Mouse (Mus musculus): Measurements from ENCODE around the gene Hesx1. TPM values are rescaled to one million over a fixed set of nuclear protein-coding genes. Genes with fewer than 3 reads are reported as not detected.

The Hesx1 gene
- total and polyA plus RNA-seq, 3 experiments: 1.9 to 4.3 (median 3.9) TPM

GRCm38 (mm10) chr14:27051511-27051895 is 57.3 kb downstream of the Hesx1 start:
- in situ Hi-C loops (cut with MboI; ENCODE audit: low pct_ligation_motif_present, low pct_unique_long_range_greater_than_20kb, low sequenced_read_pairs) (no loop called here), dilution Hi-C loops (cut with MboI; ENCODE audit: extremely low pct_ligation_motif_present, extremely low pct_unique_long_range_greater_than_20kb, low sequenced_read_pairs) (no loop called here)
- H3K79me2 ChIP-seq (replicated peaks; ENCODE audit: control insufficient read depth, extremely low read depth, insufficient read depth, poor library complexity, severe bottlenecking): no peaks in the 10 kb centered on the region
- H3K9me3 ChIP-seq (replicated peaks; ENCODE audit: low read length): no peaks in the 10 kb centered on the region
- H3K27me3 ChIP-seq (replicated peaks): no peaks in the 10 kb centered on the region
- DNase-seq (ENCODE audit: extremely low read depth): no peak
- H3K4me1 ChIP-seq (ENCODE audit: control insufficient read depth in 1 of 2, insufficient read depth in 2 of 2): no peaks in the 10 kb centered on the region
- no peak overlapping the region for H3K4me2 ChIP-seq (ENCODE audit: insufficient read depth, low read depth, poor library complexity, severe bottlenecking)
- no peaks in the 10 kb centered on the region for H3K36me3 ChIP-seq (replicated peaks in 1 of 2; ENCODE audit: control insufficient read depth in 1 of 2, insufficient read depth in 1 of 2, low read length in 1 of 2)
- no peak overlapping the region for H3K9ac ChIP-seq (ENCODE audit: insufficient read depth, low read depth)
- no peak overlapping the region for H3K27ac ChIP-seq (ENCODE audit: insufficient read depth, low read depth)
- H3K4me3 ChIP-seq (replicated peaks in 1 of 3; ENCODE audit: low read depth in 2 of 3, low read length in 2 of 3, poor library complexity in 1 of 3): no peak overlapping the region
- TF ChIP-seq MXI1 (IDR thresholded peaks at IDR 0.05; ENCODE audit: low read depth, low read length): no peak
- TF ChIP-seq EP300 (IDR thresholded peaks at IDR 0.05; ENCODE audit: low read length): no peak
- TF ChIP-seq HCFC1 (IDR thresholded peaks at IDR 0.05; ENCODE audit: low read depth, low read length): no peak
- no peak for TF ChIP-seq CHD1 (IDR thresholded peaks at IDR 0.05; ENCODE audit: low read depth, low read length)
- no peak for TF ChIP-seq SMC3 (IDR thresholded peaks at IDR 0.05; ENCODE audit: low read depth, low read length)
- no peak for TF ChIP-seq GABPA (IDR thresholded peaks at IDR 0.05; ENCODE audit: insufficient replicate concordance, low read depth, low read length)
- no peak for TF ChIP-seq ZC3H11A (IDR thresholded peaks at IDR 0.05; ENCODE audit: low read depth, low read length)
- TF ChIP-seq UBTF (IDR thresholded peaks at IDR 0.05; ENCODE audit: low read depth, low read length): no peak
- no peak for TF ChIP-seq TBP (conservative IDR thresholded peaks at IDR 0.05; ENCODE audit: low read depth, low read length)
- TF ChIP-seq NELFE (IDR thresholded peaks at IDR 0.05; ENCODE audit: low read depth, low read length): no peak
- TF ChIP-seq E2F4 (IDR thresholded peaks at IDR 0.05; ENCODE audit: insufficient replicate concordance, low read depth, low read length): no peak
- no peak for TF ChIP-seq BHLHE40 (IDR thresholded peaks at IDR 0.05; ENCODE audit: low read depth, low read length)
- no peak for TF ChIP-seq MYC (IDR thresholded peaks at IDR 0.05; ENCODE audit: low read depth, low read length)
- no peak for TF ChIP-seq CHD2 (IDR thresholded peaks at IDR 0.05; ENCODE audit: low read length)
- no peak for TF ChIP-seq USF1 (IDR thresholded peaks at IDR 0.05; ENCODE audit: low read depth, low read length)
- no peak for TF ChIP-seq NRF1 (IDR thresholded peaks at IDR 0.05; ENCODE audit: low read depth, low read length)
- TF ChIP-seq JUND (conservative IDR thresholded peaks at IDR 0.05; ENCODE audit: low read depth, low read length): no peak
- no peak for TF ChIP-seq MAZ (IDR thresholded peaks at IDR 0.05; ENCODE audit: low read depth, low read length)
- no peak for TF ChIP-seq IRF4 (IDR thresholded peaks at IDR 0.05; ENCODE audit: low read depth, low read length)
- no peak for TF ChIP-seq SIN3A (IDR thresholded peaks at IDR 0.05; ENCODE audit: low read length)

Other genes with a start within 250 kb of the Hesx1 start
- gene Asb14, start 99.9 kb upstream of the Hesx1 start, total RNA-seq (2012; rRNA removed): not detected in 2 replicates
- not detected in 2 replicates for gene Asb14, start 99.9 kb upstream of the Hesx1 start, total RNA-seq (2014; rRNA removed)
- not detected in 2 replicates for gene Asb14, start 99.9 kb upstream of the Hesx1 start, polyA plus RNA-seq (2012; ENCODE audit: insufficient read length, low read depth)
- gene Appl1, start 23.2 kb upstream of the Hesx1 start, total RNA-seq (2012; rRNA removed): 8.0 and 9.0 TPM in 2 replicates
- gene Appl1, start 23.2 kb upstream of the Hesx1 start, total RNA-seq (2014; rRNA removed): 11.0 and 12.6 TPM in 2 replicates
- 11.9 and 14.7 TPM in 2 replicates for gene Appl1, start 23.2 kb upstream of the Hesx1 start, polyA plus RNA-seq (2012; ENCODE audit: insufficient read length, low read depth)
- 0.04 TPM in 2 replicates for gene Il17rd, start 44.5 kb downstream of the Hesx1 start, total RNA-seq (2012; rRNA removed)
- 0.03 and 0.08 TPM in 2 replicates for gene Il17rd, start 44.5 kb downstream of the Hesx1 start, total RNA-seq (2014; rRNA removed)
- gene Il17rd, start 44.5 kb downstream of the Hesx1 start, polyA plus RNA-seq (2012; ENCODE audit: insufficient read length, low read depth): 0.04 and 0.09 TPM in 2 replicates
- gene Arhgef3, start 120.5 kb downstream of the Hesx1 start, total RNA-seq (2012; rRNA removed): 0.51 and 0.67 TPM in 2 replicates
- 0.62 and 0.89 TPM in 2 replicates for gene Arhgef3, start 120.5 kb downstream of the Hesx1 start, total RNA-seq (2014; rRNA removed)
- gene Arhgef3, start 120.5 kb downstream of the Hesx1 start, polyA plus RNA-seq (2012; ENCODE audit: insufficient read length, low read depth): 0.61 and 0.64 TPM in 2 replicates